Mouse (Mus musculus) heart, embryonic 14.5 days (tissue): ENCODE results near the gene Cd5l. TPM values are rescaled to one million over a fixed set of nuclear protein-coding genes. Genes with fewer than 3 reads are reported as not detected.
A peak's percentile ranks its signal among the peaks of the same experiment; 100 is the strongest.

Source experiments
- ATAC-seq: fragments of 200-750 bp; cut with Nextera tagmentation; 2 replicates; pipeline ENCODE4 v1.8.0; 2017; ENCODE audit warnings: low read depth, moderate TSS enrichment; ENCODE audit not compliant: insufficient number of reproducible peaks, insufficient read depth, low FRiP score
- H3K27ac ChIP-seq, 2 experiments: fragments of 200-500 bp in 1 of 2; fragments of 300-500 bp in 1 of 2; sonication (generic) in 1 of 2; replicated peaks in 1 of 2; 2 replicates each; pipeline ENCODE4 v1.5.1; 2012 to 2014; ENCODE audit warnings: low read depth in 2 of 2, low read length in 2 of 2, control low read depth in 1 of 2, mild to moderate bottlenecking in 1 of 2, mixed read lengths in 1 of 2; ENCODE audit not compliant: control insufficient read depth in 1 of 2, insufficient read depth in 1 of 2
- H3K27me3 ChIP-seq: fragments of 300-500 bp; sonication (generic); 2 replicates; pipeline ENCODE4 v1.6.1; 2014; ENCODE audit warnings: mild to moderate bottlenecking, low read length, control low read depth; ENCODE audit not compliant: control insufficient read depth, insufficient read depth
- H3K36me3 ChIP-seq: fragments of 300-500 bp; sonication (generic); 2 replicates; pipeline ENCODE4 v1.6.1; 2014; ENCODE audit warnings: mild to moderate bottlenecking, control low read depth, low read length, mixed read lengths; ENCODE audit not compliant: control insufficient read depth, insufficient read depth
- H3K4me1 ChIP-seq, 2 experiments: fragments of 200-500 bp in 1 of 2; fragments of 300-500 bp in 1 of 2; sonication (generic) in 1 of 2; 2 replicates each; pipeline ENCODE4 v1.6.1; 2012 to 2014; ENCODE audit warnings: low read length in 2 of 2, control low read depth in 1 of 2, mixed read lengths in 1 of 2; ENCODE audit not compliant: control insufficient read depth in 2 of 2, insufficient read depth in 2 of 2
- H3K4me2 ChIP-seq: fragments of 300-500 bp; sonication (generic); 2 replicates; pipeline ENCODE4 v1.6.1; 2014; ENCODE audit warnings: mild to moderate bottlenecking, low read length
- H3K4me3 ChIP-seq, 2 experiments: fragments of 200-500 bp in 1 of 2; fragments of 300-500 bp in 1 of 2; sonication (generic) in 1 of 2; 2 replicates each; pipeline ENCODE4 v1.5.1; 2012 to 2014; ENCODE audit warnings: low read length in 2 of 2, mild to moderate bottlenecking in 2 of 2, control low read depth in 1 of 2, low read depth in 1 of 2, moderate library complexity in 1 of 2; ENCODE audit not compliant: control insufficient read depth in 1 of 2, insufficient read depth in 1 of 2
- H3K9ac ChIP-seq: fragments of 300-500 bp; sonication (generic); 2 replicates; pipeline ENCODE4 v1.6.1; 2014; ENCODE audit warnings: mild to moderate bottlenecking, low read length
- H3K9me3 ChIP-seq: fragments of 300-500 bp; sonication (generic); 2 replicates; pipeline ENCODE4 v1.6.1; 2016; ENCODE audit warnings: low read length, control low read depth; ENCODE audit not compliant: control insufficient read depth
- WGBS: fragments of 180-500 bp; shearing (Covaris S2); extraction: QIAGEN DNeasy Blood & Tissue Kit; methylation state at CpG from one replicate; pipeline ENCODE4 v1.1.7; 2014; 5-methylcytosine and 5-hydroxymethylcytosine counted together
- polyA plus RNA-seq: library from polyadenylated mRNA; unstranded; fragments of >200 nt; fragmentation: Nextera tagmentation; extraction: Ambion mirVana; gene quantifications from 2 replicates; pipeline ENCODE4 v1.2.1, GENCODE M21; 2014

Gene Cd5l
- polyA plus RNA-seq, 1 experiment from 2014 or later = not detected

- no peaks in the 10 kb centered on the region for H3K27me3 ChIP-seq
- no peak overlapping the region for H3K9ac ChIP-seq
- no peak overlapping the region for H3K27ac ChIP-seq
- 34% methylated on average over 4 of the region's 4 CpGs for WGBS
- peaks cover 0 to 2% of the 10 kb centered on the region in 2 experiments; a peak in 1 of 4 replicates for H3K4me1 ChIP-seq
- H3K36me3 ChIP-seq = no peaks in the 10 kb centered on the region
- H3K4me3 ChIP-seq = no peak overlapping the region
- ATAC-seq = no peak
- no peak overlapping the region for H3K4me2 ChIP-seq
- H3K9me3 ChIP-seq = no peaks in the 10 kb centered on the region
Observed at GRCm38 (mm10) chr3:87408171-87408570, 50.5 kb downstream of the Cd5l start.

GRCm38 (mm10) chr3:87409196-87409935 is 51.7 kb downstream of the Cd5l start:
- peaks cover 0 to 2% of the 10 kb centered on the region in 2 experiments; a peak in 1 of 4 replicates for H3K4me1 ChIP-seq
- H3K27ac ChIP-seq = no peak overlapping the region
- no peak overlapping the region for H3K9ac ChIP-seq
- H3K36me3 ChIP-seq = no peaks in the 10 kb centered on the region
- H3K27me3 ChIP-seq = no peaks in the 10 kb centered on the region
- ATAC-seq = no peak
- H3K4me2 ChIP-seq = no peak overlapping the region
- WGBS = 78% methylated on average over 4 of the region's 4 CpGs
- no peak overlapping the region for H3K4me3 ChIP-seq
- no peaks in the 10 kb centered on the region for H3K9me3 ChIP-seq

- Histone ChIP-seq H3K27me3 (no peaks in the 10 kb centered on the region), H3K36me3 (no peaks in the 10 kb centered on the region), H3K4me2 (no peak overlapping the region; the same call in 1 of the 2 replicates), H3K9ac (no peak overlapping the region), H3K9me3 (no peaks in the 10 kb centered on the region), H3K4me1 (peaks cover 0 to 2% of the 10 kb centered on the region in 2 experiments; a peak in 1 of 4 replicates), H3K27ac (no peak overlapping the region), H3K4me3 (no peak overlapping the region)
- ATAC-seq = no peak
- 81% methylated on average over 6 of the region's 6 CpGs for WGBS
Observed at GRCm38 (mm10) chr3:87410605-87411004, 52.9 kb downstream of the Cd5l start.

- no peak overlapping the region for H3K27ac ChIP-seq
- H3K36me3 ChIP-seq = no peaks in the 10 kb centered on the region
- no peak overlapping the region for H3K9ac ChIP-seq
- ATAC-seq = no peak
- WGBS = 10% methylated on average over 12 of the region's 12 CpGs
- no peaks in the 10 kb centered on the region for H3K9me3 ChIP-seq
- H3K4me2 ChIP-seq = peak overlapping the region; percentile 16; the same call in 1 of the 2 replicates
- no peaks in the 10 kb centered on the region for H3K27me3 ChIP-seq
- H3K4me1 ChIP-seq = peaks cover 0 to 2% of the 10 kb centered on the region in 2 experiments; a peak in 1 of 4 replicates
- H3K4me3 ChIP-seq = no peak overlapping the region
Observed at GRCm38 (mm10) chr3:87411150-87411549, 53.5 kb downstream of the Cd5l start.

- H3K4me3 ChIP-seq = no peak overlapping the region
- no peaks in the 10 kb centered on the region for H3K4me1 ChIP-seq
- ATAC-seq = no peak
Observed at GRCm38 (mm10) chr3:87420645-87421044, 63.0 kb downstream of the Cd5l start.

More at GRCm38 (mm10) chr3:87420645-87421044, 63.0 kb downstream of the Cd5l start:
- H3K27ac ChIP-seq = no peak overlapping the region
- 55% methylated on average over 1 of the region's 1 CpGs for WGBS
- no peaks in the 10 kb centered on the region for H3K27me3 ChIP-seq
- no peak overlapping the region for H3K4me2 ChIP-seq
- H3K9ac ChIP-seq = no peak overlapping the region
- H3K36me3 ChIP-seq = no peaks in the 10 kb centered on the region
- no peaks in the 10 kb centered on the region for H3K9me3 ChIP-seq

Other genes with a start within 250 kb of the Cd5l start
- gene Kirrel, start 183.1 kb upstream of the Cd5l start, polyA plus RNA-seq = 6.1 and 7.3 TPM in 2 replicates
- 6.6 and 8.2 TPM in 2 replicates for gene Fcrls, start 94.1 kb upstream of the Cd5l start, polyA plus RNA-seq
- 0.19 and 0.20 TPM in 2 replicates for gene Fcrl1, start 18.5 kb downstream of the Cd5l start, polyA plus RNA-seq
- not detected in 2 replicates for gene Fcrl5, start 77.9 kb downstream of the Cd5l start, polyA plus RNA-seq
- 7.3 and 9.3 TPM in 2 replicates for gene Etv3, start 167.5 kb downstream of the Cd5l start, polyA plus RNA-seq